Mouse (Mus musculus): ENCODE measurements around the gene Fam3c.

DNA sequence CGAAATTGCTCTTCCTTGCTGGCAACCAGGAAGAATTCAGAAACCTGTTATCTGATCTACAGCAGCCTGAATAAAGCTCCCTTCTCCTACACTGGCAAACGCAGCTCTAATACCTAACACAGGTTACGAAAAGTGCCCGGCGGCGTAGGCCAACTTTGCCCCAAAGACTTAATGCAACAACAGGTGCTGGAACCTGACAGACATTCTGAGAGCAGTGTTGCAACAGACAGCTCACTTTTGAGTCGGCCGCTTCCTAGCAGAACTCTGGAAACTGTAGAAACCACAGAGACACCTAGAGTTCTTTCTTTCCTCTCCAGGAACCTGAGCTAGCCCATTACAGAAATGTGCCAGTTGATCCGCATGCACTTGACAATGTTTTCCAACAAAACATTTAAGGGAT, 4.5 kb downstream of the Fam3c start:
- no peak for TF ChIP-seq POLR2A (IDR thresholded peaks at IDR 0.05; ENCODE audit: borderline replicate concordance, control insufficient read depth, low read depth, low read length)
- TF ChIP-seq CTCF (IDR thresholded peaks at IDR 0.05; ENCODE audit: control insufficient read depth, insufficient read depth, low read length), result no peak
